Mouse (Mus musculus) brown adipose tissue, adult 24 weeks (tissue): ENCODE measurements around the gene Olfr67. TPM values are rescaled to one million over a fixed set of nuclear protein-coding genes. Genes with fewer than 3 reads are reported as not detected.
"Not testable (repeated sequence)": the region's sequence is repeated elsewhere in the genome, so short reads cannot be mapped to it uniquely, and the experiment has no call there.

Source experiments
- H3K27ac ChIP-seq: fragments of 200-500 bp; replicated peaks from 2 replicates; pipeline ENCODE4 v1.5.1; 2012; ENCODE audit warnings: low read depth, mild to moderate bottlenecking, low read length
- H3K4me1 ChIP-seq: fragments of 200-500 bp; 2 replicates; pipeline ENCODE4 v1.6.1; 2012; ENCODE audit warnings: low read length, mixed read lengths; ENCODE audit not compliant: control insufficient read depth, insufficient read depth, insufficient read length
- H3K4me3 ChIP-seq: fragments of 200-500 bp; 2 replicates; pipeline ENCODE4 v1.5.1; 2012; ENCODE audit warnings: low read depth, mild to moderate bottlenecking, low read length, moderate library complexity; ENCODE audit not compliant: insufficient read depth
- polyA plus RNA-seq: library from polyadenylated mRNA; stranded (reverse); fragments of >200 nt; gene quantifications from 2 replicates; pipeline ENCODE4 v1.2.4, GENCODE M21; 2012; ENCODE audit not compliant: missing spikeins, insufficient read depth, insufficient read length

Olfr67 gene
- polyA plus RNA-seq = not detected in 2 replicates

GRCm38 (mm10) chr7:103791721-103792120 lies at the start of gene Olfr67:
Gene Olfr67 (minus strand): TSS chr7:103791821.
- Histone ChIP-seq H3K4me1 (no peaks in the 10 kb centered on the region), H3K4me3 (no peak within 1 kb of the TSS), H3K27ac (no peak within 1 kb of the TSS)

DNA sequence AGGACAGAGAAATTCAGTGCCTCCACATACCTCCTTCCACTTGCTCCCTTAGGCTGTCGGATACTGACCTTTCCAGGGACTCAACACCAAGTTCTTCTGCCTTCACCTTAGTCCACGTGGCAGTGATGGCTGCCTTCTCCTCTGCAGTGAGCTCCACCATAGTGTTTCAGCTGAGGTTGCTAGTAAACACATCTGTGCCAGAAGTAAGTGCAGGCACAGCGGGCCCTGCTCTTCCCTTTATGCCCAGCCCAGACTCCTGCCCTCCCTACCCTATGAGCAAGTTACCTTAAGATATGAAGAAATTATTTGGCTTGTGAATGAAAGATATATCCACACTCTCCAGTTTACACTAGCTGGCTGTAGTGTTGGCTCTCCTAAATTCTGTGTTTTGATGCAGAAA lies 48.6 kb upstream of the Olfr67 start, which contains the start of gene Hbb-bh2:
TSS of gene Hbb-bh2 (minus strand) at position 253 of the 400 bp plus-strand sequence.
- Histone ChIP-seq H3K4me3 (no peak within 1 kb of the TSS), H3K4me1 (no peaks in the 10 kb centered on the region)

DNA sequence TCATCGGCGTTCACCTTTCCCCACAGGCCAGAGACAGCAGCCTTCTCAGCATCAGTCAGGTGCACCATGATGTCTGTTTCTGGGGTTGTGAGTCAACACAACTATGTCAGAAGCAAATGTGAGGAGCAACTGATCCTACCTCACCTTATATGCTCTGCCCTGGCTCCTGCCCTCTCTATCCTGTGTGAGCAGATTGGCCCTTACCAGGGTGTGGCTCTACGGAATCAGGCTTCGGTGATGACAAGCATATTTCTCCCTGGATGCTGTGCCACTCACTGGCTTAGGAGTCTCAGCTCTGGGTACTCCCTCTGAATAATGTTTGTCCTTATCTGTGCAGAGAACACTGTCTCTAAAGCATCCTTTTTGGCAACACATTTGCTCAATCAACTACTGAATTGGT lies 36.2 kb upstream of the Olfr67 start, which contains the start of gene Hbb-bs:
TSS of gene Hbb-bs (minus strand) at position 289 of the 400 bp plus-strand sequence.
- H3K4me3 ChIP-seq = no peak within 1 kb of the TSS
- H3K27ac ChIP-seq = no peak within 1 kb of the TSS
- no peaks in the 10 kb centered on the region for H3K4me1 ChIP-seq

More for the DNA sequence above, 48.6 kb upstream of the Olfr67 start, which contains the start of gene Hbb-bh2:
- no peak within 1 kb of the TSS for H3K27ac ChIP-seq

DNA sequence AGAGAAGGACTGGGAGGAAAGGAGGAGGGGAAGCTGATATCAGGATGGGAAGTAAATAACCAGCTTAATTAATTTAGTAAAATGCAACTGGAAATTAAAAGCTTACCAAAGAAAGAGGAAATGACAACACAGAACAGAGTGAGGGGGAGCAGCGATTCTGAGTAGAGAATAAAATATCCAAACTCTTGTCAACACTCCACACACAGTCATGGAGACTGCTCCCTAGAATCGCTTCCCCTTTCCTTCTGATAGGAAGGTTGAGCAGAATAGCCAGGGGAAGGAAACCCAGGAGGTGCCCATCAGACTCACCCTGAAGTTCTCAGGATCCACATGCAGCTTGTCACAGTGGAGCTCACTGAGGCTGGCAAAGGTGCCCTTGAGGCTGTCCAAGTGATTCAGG lies 35.5 kb upstream of the Olfr67 start:
- H3K4me3 ChIP-seq, H3K27ac ChIP-seq, H3K4me1 ChIP-seq: not testable (repeated sequence)

DNA sequence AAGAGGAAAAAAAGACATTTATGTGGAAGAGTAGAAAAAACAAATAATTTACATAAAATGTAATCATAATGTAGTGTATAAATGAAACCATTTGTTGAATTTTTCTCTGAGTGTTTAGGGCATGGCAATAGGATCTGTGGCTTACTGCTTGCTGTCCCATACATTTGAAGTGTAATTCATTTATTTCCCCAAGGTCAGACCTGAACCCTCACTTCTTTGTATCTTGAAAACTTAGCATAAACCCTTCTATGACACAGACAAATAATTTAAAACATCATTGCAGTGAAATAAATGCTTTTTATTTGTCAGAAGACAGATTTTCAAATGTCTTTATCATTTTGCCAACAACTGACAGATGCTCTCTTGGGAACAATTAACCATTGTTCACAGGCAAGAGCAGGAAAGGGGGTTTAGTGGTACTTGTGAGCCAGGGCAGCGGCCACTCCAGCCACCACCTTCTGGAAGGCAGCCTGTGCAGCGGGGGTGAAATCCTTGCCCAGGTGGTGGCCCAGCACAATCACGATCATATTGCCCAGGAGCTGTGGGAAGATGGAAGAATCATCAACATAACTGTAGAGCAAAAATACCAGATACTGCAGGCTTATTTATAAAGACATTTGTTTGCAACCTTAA lies 34.8 kb upstream of the Olfr67 start:
- Histone ChIP-seq H3K4me3 (no peak overlapping the region), H3K27ac (no peak overlapping the region), H3K4me1 (no peaks in the 10 kb centered on the region)

DNA sequence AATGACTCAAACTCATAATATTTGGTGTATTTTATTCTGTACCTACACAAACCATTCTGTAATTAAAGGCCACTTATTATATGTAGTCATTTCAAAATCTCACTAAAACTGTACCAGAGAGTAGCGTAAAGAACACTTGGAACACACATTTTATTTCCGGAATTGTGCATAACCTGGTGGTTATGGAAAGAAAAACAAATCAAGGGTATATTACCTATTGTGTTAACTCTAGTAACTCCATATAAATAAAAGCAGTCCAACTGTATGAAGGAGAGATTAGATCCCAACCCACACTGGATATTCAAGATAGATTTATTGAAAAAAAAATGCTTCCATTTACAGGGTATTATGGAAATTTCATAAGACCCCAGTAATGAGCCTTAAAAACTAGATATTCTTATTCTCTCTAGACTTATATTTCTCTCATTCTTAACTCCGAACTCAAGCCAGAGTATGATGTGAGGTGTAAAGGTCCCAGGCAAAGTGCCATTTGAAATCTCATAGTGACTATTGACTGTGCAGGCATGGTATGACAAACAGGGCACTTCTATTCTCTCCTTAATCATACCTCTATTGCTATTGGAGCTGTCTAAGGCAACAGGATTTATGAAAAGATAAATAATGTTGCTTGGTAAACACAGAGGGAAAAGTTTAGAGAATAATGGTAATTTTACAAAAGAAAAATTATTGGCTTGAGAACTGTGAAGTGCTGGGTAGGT lies 34.1 kb upstream of the Olfr67 start:
- no peak overlapping the region for H3K4me3 ChIP-seq
- H3K4me1 ChIP-seq = no peaks in the 10 kb centered on the region
- H3K27ac ChIP-seq = no peak overlapping the region

- H3K27ac ChIP-seq = no peak overlapping the region
- H3K4me3 ChIP-seq = no peak overlapping the region
- H3K4me1 ChIP-seq = no peaks in the 10 kb centered on the region
These were observed 33.0 kb upstream of the Olfr67 start for GRCm38 (mm10) chr7:103824597-103824996.

DNA sequence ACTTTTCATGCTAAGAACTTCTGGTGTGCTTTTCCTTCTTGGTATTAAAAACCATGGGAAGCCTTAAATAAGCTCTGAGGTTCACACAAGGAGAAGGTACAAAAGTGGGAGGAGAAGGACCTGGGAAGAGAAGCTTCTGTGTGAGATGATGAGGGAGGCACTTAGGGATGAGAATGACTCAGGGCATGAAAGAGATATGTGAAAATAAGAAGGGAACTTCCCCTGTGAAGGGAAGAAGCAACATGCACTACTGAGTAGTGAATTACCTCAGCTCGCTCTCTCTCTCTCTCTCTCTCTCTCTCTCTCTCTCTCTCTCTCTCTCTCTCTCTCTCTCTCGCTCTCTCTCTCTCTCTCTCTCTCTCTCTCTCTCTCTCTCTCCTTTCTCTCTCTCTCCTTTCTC lies 23.5 kb upstream of the Olfr67 start:
- not testable (repeated sequence) for H3K27ac ChIP-seq, H3K4me1 ChIP-seq, H3K4me3 ChIP-seq

- no peak within 1 kb of the TSS for H3K4me3 ChIP-seq
- H3K4me1 ChIP-seq = no peaks in the 10 kb centered on the region
- no peak within 1 kb of the TSS for H3K27ac ChIP-seq
These were observed 22.1 kb upstream of the Olfr67 start, which contains the start of gene Hbb-bt for GRCm38 (mm10) chr7:103813766-103814165. Gene Hbb-bt (minus strand): TSS chr7:103813996.

GRCm38 (mm10) chr7:103813152-103813551 lies 21.5 kb upstream of the Olfr67 start:
- not testable (repeated sequence) for H3K4me3 ChIP-seq, H3K4me1 ChIP-seq, H3K27ac ChIP-seq

- Histone ChIP-seq H3K4me3 (no peak overlapping the region), H3K27ac (no peak overlapping the region), H3K4me1 (no peaks in the 10 kb centered on the region)
These were observed 20.6 kb upstream of the Olfr67 start for GRCm38 (mm10) chr7:103812174-103812573.

DNA sequence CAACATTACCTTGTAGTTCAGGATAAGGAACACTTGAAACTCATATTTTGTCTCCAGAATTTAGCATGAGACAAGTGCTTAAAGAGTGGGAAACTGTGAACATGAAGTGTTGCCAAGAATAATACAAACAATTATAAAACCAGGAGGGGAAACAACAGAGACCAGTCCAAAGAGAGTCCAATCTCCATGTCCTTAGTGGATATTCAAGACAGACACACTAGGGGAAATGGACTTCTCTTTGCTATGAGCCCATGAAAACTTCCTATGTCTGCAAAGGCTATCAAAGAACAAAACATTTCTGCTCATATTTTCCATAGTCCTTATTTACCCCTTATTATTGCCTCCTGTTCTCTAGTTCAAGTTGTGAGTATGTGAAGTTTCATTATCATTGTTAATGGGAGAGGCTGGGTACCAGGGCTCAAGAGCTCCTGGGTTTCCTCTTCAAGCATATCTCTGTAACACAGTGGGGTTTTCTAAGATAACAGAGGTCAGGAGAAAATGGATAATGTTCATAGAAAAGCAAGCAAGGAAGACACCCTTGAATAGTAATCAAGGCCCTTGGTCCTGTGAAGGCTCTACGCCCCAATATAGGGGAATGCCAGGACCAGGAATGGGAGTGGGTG lies 19.7 kb upstream of the Olfr67 start:
- Histone ChIP-seq H3K4me3 (no peak overlapping the region), H3K4me1 (no peaks in the 10 kb centered on the region), H3K27ac (no peak overlapping the region)

DNA sequence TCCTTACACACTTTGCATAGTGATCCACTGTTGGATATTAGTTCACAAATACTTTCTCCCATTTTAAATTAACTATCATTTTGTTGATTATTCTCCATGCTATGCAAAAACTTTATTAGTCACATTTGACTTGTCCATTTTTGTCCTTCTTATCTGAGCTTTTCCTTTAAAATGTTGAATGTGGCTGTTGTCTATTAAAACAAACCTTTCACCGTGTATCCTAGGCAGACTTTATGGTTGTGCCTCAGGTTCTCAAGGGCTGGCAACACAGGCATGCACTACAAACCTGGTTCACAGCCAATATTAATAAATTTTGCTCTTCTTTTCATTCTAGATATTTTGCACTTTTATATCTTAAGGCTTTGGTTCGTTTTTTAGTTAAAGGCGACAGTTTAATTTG lies 19.1 kb upstream of the Olfr67 start:
- H3K27ac ChIP-seq = no peak overlapping the region
- H3K4me1 ChIP-seq = no peaks in the 10 kb centered on the region
- H3K4me3 ChIP-seq = no peak overlapping the region

GRCm38 (mm10) chr7:103810296-103810695 lies 18.7 kb upstream of the Olfr67 start:
- H3K4me3 ChIP-seq = no peak overlapping the region
- no peak overlapping the region for H3K27ac ChIP-seq
- H3K4me1 ChIP-seq = no peaks in the 10 kb centered on the region

DNA sequence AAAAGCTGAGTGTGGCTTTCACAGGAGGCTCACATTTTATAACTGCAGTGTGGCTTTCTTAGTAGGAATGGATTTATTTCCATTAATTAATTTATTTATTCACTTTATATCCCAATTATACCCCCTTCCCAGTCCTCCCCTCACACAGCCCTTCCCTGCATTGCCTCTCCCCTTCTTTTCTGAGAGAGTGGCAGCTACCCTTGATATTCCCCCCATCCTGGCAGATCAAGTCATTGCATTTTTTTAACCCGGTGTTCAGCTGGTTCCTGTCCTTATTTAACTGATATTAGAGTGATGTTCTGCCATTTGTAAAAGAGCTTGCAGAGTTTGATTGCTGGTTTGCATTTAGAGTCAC lies 18.2 kb upstream of the Olfr67 start:
- H3K27ac ChIP-seq = no peak overlapping the region
- no peak overlapping the region for H3K4me3 ChIP-seq
- no peaks in the 10 kb centered on the region for H3K4me1 ChIP-seq
